Mouse (Mus musculus) macrophage (primary cell): ENCODE results near the gene Ckm. TPM values are rescaled to one million over a fixed set of nuclear protein-coding genes. Genes with fewer than 3 reads are reported as not detected.

Experiments used
- H3K27ac ChIP-seq: fragments of 350-480 bp; formaldehyde crosslinking; 2 replicates; pipeline ENCODE4 v1.9.0; 2021
- H3K36me3 ChIP-seq: fragments of 350-480 bp; formaldehyde crosslinking; 2 replicates; pipeline ENCODE4 v1.9.0; 2021; ENCODE audit errors: inconsistent target
- H3K4me3 ChIP-seq: fragments of 350-480 bp; formaldehyde crosslinking; 2 replicates; pipeline ENCODE4 v1.9.0; 2021; ENCODE audit errors: inconsistent target
- H3K79me2 ChIP-seq: fragments of 350-480 bp; formaldehyde crosslinking; 2 replicates; pipeline ENCODE4 v1.9.0; 2021; ENCODE audit errors: inconsistent target
- WGBS: methylation state at CpG from one replicate; pipeline ENCODE4 v1.1.7; 2026; ENCODE audit warnings: inconsistent platforms; ENCODE audit not compliant: missing documents; 5-methylcytosine and 5-hydroxymethylcytosine counted together
- polyA plus RNA-seq: library from polyadenylated mRNA; stranded (reverse); fragments of 250-400 nt; gene quantifications from 3 replicates; pipeline ENCODE4 v1.2.4, GENCODE M21; 2018; ENCODE audit warnings: inconsistent platforms

The Ckm gene
- polyA plus RNA-seq, 1 experiment from 2014 or later: not detected

DNA sequence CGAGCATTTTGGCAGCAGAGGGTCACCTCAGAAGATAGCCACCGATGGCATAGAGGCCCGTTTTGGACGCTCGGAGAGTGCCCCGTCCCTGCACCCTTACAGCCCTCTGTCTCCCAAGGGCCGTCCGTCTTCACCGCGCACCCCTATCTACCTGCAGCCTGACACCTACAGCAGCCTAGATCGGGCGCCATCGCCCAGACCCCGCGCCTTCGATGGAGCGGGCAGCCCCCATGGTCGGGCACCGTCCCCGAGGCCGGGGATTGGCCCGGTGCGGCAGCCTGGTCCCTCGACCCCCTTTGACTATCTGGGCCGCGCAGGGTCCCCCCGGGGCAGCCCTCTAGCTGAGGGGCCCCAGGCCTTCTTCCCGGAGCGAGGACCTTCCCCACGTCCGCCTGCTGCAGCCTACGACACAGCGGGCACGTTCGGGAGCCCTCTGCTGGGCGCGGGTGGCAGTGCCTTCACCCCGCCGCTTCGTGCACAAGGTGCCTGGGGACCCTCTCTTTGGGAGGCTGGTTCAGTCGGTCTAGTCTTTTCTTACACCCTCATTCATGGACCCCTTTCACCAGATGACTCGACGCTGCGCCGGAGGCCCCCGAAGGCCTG, 34.7 kb upstream of the Ckm start:
- H3K27ac ChIP-seq: no peak overlapping the region
- no peak overlapping the region for H3K4me3 ChIP-seq
- H3K79me2 ChIP-seq: no peaks in the 10 kb centered on the region
- WGBS: 17% methylated on average over 46 of the region's 46 CpGs
- no peaks in the 10 kb centered on the region for H3K36me3 ChIP-seq

DNA sequence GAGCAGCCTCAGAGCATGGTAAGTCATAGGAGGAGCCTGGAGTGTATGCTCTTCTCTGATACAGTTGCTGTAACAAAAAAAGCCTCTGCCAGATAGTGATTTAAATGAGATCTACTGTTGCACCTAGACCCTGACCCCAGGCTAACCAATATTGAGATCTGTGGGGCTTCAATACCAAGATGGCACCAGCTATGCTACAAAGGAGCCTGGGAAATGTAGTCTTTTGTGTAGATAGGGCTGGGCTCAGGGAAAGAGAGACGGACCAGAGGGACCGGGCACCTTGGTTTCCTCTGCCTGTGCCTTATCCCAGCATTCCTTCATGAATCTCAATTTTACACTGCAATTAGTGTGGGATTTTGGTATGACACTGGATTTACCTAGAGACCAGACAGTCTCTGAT, 31.2 kb upstream of the Ckm start:
- WGBS: 91% methylated on average over 2 of the region's 2 CpGs
- H3K36me3 ChIP-seq: no peaks in the 10 kb centered on the region
- no peak overlapping the region for H3K4me3 ChIP-seq

DNA sequence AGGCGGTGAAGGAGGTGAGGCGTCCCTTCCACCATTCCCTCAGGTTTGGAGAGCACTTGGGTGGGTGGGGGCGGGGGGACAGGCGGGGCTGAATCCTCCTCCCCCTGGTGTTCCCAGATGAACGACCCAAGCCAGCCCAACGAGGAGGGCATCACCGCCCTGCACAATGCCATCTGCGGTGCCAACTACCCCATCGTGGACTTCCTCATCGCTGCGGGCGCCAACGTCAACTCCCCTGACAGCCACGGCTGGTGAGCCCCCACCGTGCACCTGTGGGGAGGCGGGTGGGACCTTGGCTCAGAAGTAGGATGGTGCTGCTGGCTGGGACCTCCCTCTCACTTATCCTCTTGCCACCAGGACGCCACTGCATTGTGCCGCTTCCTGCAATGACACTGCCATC, 29.2 kb upstream of the Ckm start:
- 82% methylated on average over 15 of the region's 18 CpGs for WGBS
- Histone ChIP-seq H3K4me3 (no peak overlapping the region), H3K79me2 (no peaks in the 10 kb centered on the region), H3K36me3 (no peaks in the 10 kb centered on the region), H3K27ac (no peak overlapping the region)

More for the DNA sequence above, 31.2 kb upstream of the Ckm start:
- Histone ChIP-seq H3K27ac (no peak overlapping the region), H3K79me2 (no peaks in the 10 kb centered on the region)

DNA sequence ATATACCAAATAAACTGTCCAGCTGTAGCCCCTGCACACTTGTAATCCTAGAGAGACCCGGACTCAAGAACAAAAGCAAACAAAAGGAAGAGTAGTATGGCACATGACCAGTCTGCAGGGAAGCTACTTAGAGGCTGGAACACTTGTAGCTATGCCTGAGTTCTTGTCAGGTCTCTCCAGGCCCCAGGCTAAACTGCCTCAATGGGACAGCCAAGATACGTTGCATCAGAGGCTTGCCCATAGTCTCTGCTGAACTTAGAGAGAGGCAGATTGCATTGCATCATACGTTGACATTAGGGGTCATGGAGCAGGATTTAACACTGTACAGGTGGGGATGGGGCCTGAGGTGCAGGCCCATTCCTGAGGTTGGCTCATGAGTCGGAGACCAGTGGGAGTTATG, 28.6 kb upstream of the Ckm start:
- 92% methylated on average over 4 of the region's 4 CpGs for WGBS
- Histone ChIP-seq H3K79me2 (no peaks in the 10 kb centered on the region), H3K4me3 (no peak overlapping the region), H3K27ac (no peak overlapping the region), H3K36me3 (no peaks in the 10 kb centered on the region)

DNA sequence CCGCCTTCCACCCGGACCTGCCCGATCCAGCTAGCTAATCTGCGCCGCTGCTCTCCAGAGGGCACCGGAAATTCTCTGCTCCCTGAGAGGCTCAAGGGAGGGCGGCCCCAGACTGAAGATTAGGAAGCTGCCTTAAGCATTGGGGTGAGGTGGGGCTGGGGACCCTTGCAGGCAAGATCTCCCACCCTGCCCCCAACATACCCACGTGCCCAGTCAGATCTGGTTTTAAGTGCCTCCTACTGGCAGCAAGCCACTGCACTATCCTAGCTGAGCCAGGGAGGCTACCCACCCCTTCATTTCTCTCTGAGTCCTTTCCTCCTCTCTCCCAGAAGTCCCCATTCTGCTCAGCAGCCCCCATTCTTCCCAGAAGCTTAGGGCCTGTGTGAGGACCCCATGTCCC, 26.5 kb upstream of the Ckm start:
- Histone ChIP-seq H3K79me2 (peaks cover 9% of the 10 kb centered on the region), H3K4me3 (no peak overlapping the region), H3K36me3 (no peaks in the 10 kb centered on the region), H3K27ac (no peak overlapping the region)
- WGBS: 91% methylated on average over 8 of the region's 8 CpGs

DNA sequence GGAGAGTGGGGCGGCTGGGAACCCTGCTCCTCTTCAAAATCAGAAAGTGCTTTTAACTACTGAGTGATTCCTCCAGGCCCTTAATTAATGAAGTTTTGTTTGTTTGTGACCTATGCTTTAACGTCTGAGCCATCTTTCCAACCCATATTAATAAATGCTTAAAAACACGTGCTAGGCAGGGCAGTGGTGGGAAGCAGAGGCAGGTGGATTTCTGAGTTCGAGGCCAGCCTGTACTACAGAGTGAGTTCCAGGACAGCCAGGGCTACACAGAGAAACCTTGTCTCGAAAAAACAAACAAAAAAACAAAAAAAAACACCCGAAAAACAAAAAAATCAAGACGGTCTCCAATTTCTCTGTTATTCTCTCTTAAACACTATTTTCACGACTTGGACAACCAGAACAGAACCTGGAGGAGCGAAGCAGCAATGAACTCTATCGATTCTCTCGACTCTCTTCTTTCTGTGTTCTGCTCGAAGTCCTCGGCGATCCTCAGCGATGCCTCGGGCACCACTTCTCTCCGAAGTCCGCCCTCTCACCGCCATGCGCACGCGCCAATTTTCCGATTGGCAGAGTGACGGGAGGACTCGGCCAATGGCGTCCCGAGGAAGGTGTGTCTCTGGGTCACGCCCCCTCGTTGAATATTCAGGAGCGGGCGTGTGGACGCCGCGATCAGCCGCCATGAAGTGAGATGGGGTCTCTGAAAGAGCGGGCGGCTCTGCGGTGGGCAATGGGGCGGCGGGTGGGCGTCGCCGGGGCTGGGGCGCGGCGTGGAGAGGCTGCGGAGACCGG, 23.0 kb upstream of the Ckm start, which contains the start of gene Ercc2:
TSS of gene Ercc2 (plus strand) at position 634 of the 789 bp plus-strand sequence.
- Histone ChIP-seq H3K36me3 (peaks cover 21% of the 10 kb centered on the region), H3K4me3 (peak within 1 kb of the TSS; percentile 72), H3K27ac (no peak within 1 kb of the TSS), H3K79me2 (peaks cover 19% of the 10 kb centered on the region)
- 7% methylated on average over 48 of the region's 48 CpGs for WGBS

DNA sequence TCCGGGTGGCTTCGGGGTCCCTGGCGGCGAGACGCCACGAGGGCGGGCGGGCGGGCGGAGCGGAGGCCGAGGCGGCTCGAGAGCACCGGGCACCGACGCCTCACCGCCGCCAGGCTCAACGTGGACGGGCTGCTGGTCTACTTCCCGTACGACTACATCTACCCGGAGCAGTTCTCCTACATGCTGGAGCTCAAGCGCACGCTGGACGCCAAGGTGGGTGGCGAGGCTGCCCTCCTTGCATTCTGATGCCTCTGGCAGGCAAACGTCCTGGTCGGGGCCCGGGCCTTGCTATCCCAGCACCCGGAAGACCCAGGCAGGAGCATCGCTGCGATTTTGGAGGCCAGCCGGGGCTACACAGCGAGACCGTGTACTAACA, 22.4 kb upstream of the Ckm start:
- H3K36me3 ChIP-seq: peaks cover 24% of the 10 kb centered on the region
- H3K4me3 ChIP-seq: peak overlapping the region; percentile 72
- WGBS: under 1% methylated on average over 37 of the region's 37 CpGs
- H3K79me2 ChIP-seq: peaks cover 19% of the 10 kb centered on the region
- no peak overlapping the region for H3K27ac ChIP-seq

DNA sequence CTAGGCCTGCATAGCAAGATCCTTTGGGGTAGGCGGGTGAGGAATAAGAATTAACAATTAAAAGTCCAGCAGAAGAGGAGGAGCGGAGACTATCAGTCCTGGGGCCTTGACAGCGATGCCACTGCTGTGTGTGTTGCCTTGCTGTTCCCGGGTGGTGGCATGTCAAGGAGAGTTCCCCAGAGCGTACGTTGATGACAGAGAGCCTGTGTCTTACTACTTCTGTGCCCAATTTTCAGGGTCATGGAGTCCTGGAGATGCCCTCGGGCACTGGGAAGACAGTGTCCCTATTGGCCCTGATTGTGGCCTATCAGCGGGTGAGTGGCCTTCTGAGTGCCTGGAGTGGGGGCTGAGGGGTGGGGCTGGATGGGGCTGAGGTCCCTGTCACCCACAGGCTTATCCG, 20.9 kb upstream of the Ckm start:
- 93% methylated on average over 9 of the region's 9 CpGs for WGBS
- H3K27ac ChIP-seq: no peak overlapping the region
- H3K4me3 ChIP-seq: no peak overlapping the region
- peaks cover 19% of the 10 kb centered on the region for H3K79me2 ChIP-seq
- H3K36me3 ChIP-seq: peaks cover 36% of the 10 kb centered on the region

DNA sequence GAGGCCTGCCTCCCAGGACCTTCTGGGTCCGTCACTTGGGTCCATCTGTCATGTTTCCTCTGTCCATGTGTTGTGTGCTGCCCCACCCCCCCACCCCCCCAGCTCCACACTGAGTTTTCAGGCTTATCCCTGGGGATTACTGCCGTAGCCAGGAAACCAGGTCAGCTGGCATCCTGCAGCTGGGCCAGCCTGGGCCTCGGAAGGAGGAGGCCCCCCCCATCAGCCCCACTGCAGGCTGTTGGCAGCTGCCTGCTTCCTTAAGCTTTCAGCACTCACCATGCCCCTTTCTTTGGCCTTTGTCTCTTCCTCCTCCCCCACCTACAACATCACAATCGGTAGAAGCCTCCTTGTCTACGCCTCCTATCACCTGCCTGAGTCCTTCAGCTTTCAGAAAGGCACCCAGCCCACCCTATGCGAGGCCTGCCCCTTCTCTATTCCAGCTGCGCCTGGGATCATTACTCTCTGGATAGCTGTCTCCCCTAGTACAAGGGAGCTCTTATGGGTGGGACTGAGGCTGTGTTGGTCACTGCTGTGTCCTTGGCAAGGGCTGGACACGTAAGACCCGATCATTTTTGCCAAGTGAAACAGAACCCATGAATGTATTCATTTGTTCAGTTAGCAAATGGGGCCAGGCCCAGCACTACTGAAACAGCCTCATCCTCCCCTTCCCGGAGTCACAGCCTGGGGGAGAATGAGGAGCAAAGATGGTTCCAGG, 15.7 kb upstream of the Ckm start:
- H3K36me3 ChIP-seq: peaks cover 83% of the 10 kb centered on the region
- WGBS: 93% methylated on average over 9 of the region's 10 CpGs
- H3K4me3 ChIP-seq: no peak overlapping the region
- H3K27ac ChIP-seq: no peak overlapping the region
- H3K79me2 ChIP-seq: peaks cover 2% of the 10 kb centered on the region

DNA sequence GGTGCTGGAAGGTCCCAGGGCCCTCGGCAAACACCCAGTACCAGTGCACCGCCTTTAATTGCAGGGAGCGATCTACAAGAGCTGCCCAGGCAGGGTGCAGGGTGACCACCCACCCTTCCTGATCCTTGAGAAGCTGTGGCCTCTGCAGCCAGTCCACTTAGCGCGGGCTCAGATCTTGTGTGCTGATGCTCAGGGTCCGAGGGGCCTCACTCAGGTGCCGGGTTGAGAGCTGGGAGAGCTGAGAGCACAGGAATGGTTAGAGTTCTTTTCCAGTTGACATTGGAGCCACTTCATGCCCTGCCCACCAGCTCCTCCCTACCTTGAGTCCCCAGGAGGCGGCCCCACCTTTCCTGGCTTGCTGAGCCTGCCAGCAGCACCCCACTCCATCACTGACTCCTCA, 10.1 kb upstream of the Ckm start:
- 93% methylated on average over 8 of the region's 8 CpGs for WGBS
- Histone ChIP-seq H3K4me3 (no peak overlapping the region), H3K36me3 (peaks cover 56% of the 10 kb centered on the region), H3K79me2 (no peaks in the 10 kb centered on the region), H3K27ac (no peak overlapping the region)

DNA sequence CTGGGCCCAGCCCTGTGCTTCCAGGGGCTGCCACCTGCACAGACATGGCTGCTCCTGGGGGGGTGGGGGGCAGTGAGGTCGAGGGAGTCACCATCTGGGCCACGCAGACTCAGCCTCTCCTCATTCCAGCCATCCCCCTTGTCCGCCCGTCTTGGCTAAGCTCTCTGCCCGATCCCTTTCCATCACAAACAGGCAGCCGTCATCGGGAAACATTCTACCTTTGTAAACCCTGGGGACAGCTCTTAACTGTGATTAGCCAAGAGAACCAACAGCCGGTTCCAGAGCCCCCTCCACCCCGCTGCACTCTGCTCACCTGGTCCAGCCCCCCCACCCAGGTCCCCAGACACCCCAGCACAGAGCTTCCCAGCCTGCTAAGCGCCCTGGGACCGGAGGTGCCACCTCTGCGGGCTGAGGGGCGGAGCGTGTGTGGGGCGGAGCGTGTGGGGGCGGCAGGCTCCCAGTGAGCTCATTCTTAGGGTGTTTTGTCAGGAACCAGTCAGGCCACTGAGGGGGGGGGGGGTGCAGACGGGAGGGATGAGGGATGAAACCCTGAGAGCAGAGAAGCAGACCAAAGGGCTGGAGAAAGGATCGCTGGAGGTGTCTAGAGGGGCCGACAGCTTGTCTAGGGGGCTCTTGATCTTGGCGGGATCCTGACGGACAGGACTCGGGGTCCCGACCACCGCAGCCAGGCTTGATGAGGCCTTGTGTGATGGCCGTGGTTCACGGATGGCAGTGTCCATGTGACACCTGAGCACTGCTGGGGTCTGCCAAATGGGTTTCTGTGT, 4.9 kb upstream of the Ckm start:
- Histone ChIP-seq H3K4me3 (no peak overlapping the region), H3K79me2 (no peaks in the 10 kb centered on the region), H3K36me3 (peaks cover 7% of the 10 kb centered on the region; the same call in 1 of the 2 replicates), H3K27ac (no peak overlapping the region)
- 9% methylated on average over 27 of the region's 27 CpGs for WGBS

DNA sequence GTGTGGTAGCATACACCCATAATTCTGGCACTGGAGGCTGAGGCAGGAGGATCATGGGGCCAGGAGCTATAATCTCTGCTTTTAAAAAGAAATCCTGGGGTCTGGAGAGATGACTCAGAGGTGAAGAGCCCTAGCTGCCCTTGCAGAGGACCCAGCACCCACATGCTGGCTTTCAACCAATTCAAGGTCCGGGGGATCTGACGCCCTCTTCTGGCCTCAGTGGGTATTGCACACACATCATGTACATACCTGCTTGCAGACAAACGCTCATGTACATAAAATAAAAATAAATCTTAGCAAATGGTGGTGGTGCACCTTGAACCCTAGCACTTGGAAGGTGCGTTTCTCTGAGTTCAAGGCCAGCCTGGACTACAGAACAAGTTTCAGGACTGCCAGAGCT, 3.6 kb upstream of the Ckm start:
- Histone ChIP-seq H3K27ac (no peak overlapping the region), H3K79me2 (no peaks in the 10 kb centered on the region), H3K4me3 (no peak overlapping the region), H3K36me3 (no peaks in the 10 kb centered on the region)
- WGBS: 82% methylated on average over 4 of the region's 4 CpGs

DNA sequence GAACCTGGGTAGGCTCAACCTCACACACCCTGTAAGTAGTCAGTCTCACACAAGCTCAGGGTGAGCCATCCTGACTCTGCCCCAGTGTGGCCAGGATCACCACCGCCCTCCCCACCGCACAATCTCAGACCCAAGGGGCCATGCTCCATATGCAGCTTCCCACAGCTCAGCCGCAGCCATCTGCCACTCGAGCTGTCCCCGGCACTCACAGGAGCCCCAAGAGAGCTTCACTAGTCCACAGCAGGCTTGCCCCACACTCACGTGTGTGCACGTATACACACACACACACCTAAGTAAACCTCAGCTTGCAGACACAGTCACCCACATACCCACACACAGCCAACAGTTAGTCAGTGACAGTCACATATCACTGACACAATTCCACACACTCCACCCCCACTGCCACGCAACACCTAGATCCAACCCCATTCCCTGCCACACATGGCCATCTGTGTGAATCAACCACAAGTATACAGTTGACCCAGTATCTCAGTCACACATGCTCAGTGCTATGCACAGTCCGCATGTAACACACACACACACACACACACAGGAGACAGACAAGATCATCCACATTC, 2.0 kb upstream of the Ckm start:
- H3K27ac ChIP-seq: no peak overlapping the region
- WGBS: 85% methylated on average over 9 of the region's 9 CpGs
- H3K4me3 ChIP-seq: no peak overlapping the region
- no peaks in the 10 kb centered on the region for H3K79me2 ChIP-seq
- H3K36me3 ChIP-seq: no peaks in the 10 kb centered on the region

DNA sequence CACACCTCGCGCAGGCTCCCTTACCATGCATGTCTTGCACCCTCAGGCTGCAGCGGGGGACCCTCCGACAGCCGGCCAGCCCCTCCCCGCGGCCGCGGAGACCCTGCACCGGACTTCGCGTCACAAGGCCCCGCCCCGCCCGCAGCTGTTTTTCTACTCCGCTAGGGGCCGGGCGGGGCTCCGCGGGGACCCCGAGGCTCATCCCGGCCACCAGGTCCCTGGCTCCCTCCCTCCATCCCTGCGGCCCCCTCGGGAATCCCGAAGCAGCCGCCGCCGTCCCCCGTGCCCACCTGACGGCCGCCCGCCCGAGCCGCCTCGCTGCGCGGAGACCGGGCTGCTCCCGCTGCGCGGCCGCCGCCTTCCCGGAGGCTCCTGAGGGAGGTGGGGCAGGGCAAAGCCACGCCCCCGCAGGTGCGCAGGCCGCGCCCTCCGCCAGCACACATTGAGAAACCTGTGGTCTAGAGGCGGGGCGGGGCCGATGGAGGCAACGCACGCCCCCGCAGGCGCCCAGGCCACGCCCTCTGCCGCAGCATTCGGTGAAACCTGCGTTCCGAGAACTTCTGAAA, 762 bp upstream of the Ckm start, which contains the start of gene Klc3:
TSS of gene Klc3 (minus strand) at position 374 of the 566 bp plus-strand sequence.
- 2% methylated on average over 51 of the region's 62 CpGs for WGBS
- Histone ChIP-seq H3K36me3 (no peaks in the 10 kb centered on the region), H3K27ac (no peak within 1 kb of the TSS), H3K79me2 (no peaks in the 10 kb centered on the region), H3K4me3 (no peak within 1 kb of the TSS)
